Comparison of ENCODE assay signal across 27 mouse cellular contexts in genomic region chr13:116087140-116087539, GRCm38 (mm10).
A peak's percentile ranks its signal among the peaks of the same experiment; 100 is the strongest.
DNase-seq lines count a peak whose midpoint lies in the region; ATAC-seq and TF ChIP-seq lines count a peak whose summit lies in the region.
"Had no signal": no experiment of that assay in that cellular context is flagged by ENCODE, and none has a peak within 500 bp of the region (broad histone marks: within the 10 kb centered on the region; RNA-seq: fewer than 3 reads in every experiment).

No protein-coding gene starts in this region.

- H3K4me1 ChIP-seq in midbrain, embryonic 13.5 days (replicated peaks) = no peaks in the 10 kb centered on the region
- H3K4me1 ChIP-seq in midbrain, embryonic 14.5 days (ENCODE audit: control insufficient read depth, insufficient read depth, low read length) = no peaks in the 10 kb centered on the region
- H3K4me1 ChIP-seq in forebrain, embryonic 14.5 days (ENCODE audit: control insufficient read depth, insufficient read depth, low read length) = no peaks in the 10 kb centered on the region
- no peaks in the 10 kb centered on the region for H3K4me1 ChIP-seq in hindbrain, embryonic 12.5 days
- no peaks in the 10 kb centered on the region for H3K4me1 ChIP-seq in hindbrain, postnatal 0 days (ENCODE audit: insufficient read depth, low read length)
- H3K4me1 ChIP-seq: embryonic facial prominence, embryonic 10.5 days; embryonic facial prominence, embryonic 15.5 days; heart, embryonic 12.5 days; kidney, embryonic 15.5 days; limb, embryonic 12.5 days; lung, embryonic 15.5 days; midbrain, embryonic 10.5 days had no signal

- DNase-seq in midbrain, embryonic 14.5 days = no peak
- no peak for DNase-seq in forebrain, embryonic 14.5 days (ENCODE audit: low spot score)
- no peak for DNase-seq in hindbrain, postnatal 0 days (ENCODE audit: low spot score)
- no peak for DNase-seq in ovary, adult 18-20 months (ENCODE audit: low spot score)
- no peak for DNase-seq in frontal cortex, postnatal 25 days (ENCODE audit: low spot score in 2 of 2)
- DNase-seq: adrenal gland, adult 8-10 months; B cell, adult 2 months; cerebellum, adult 8-10 months; cerebellum, postnatal 25 days; gastrocnemius, adult 2 months; heart, adult 2 months; heart, postnatal 4 days; kidney, adult 18-20 months; kidney, postnatal 25 days; thymus, adult 2 months; thymus, postnatal 36 days had no signal

- no peaks in the 10 kb centered on the region for H3K27me3 ChIP-seq in midbrain, embryonic 13.5 days
- no peaks in the 10 kb centered on the region for H3K27me3 ChIP-seq in midbrain, embryonic 14.5 days (ENCODE audit: control insufficient read depth, insufficient read depth, low read length)
- no peaks in the 10 kb centered on the region for H3K27me3 ChIP-seq in forebrain, embryonic 14.5 days (replicated peaks; ENCODE audit: control insufficient read depth, insufficient read depth, low read length)
- H3K27me3 ChIP-seq in hindbrain, embryonic 12.5 days = no peaks in the 10 kb centered on the region
- H3K27me3 ChIP-seq in hindbrain, postnatal 0 days (ENCODE audit: insufficient read depth, low read length) = no peaks in the 10 kb centered on the region
- H3K27me3 ChIP-seq: embryonic facial prominence, embryonic 15.5 days; heart, embryonic 12.5 days; kidney, embryonic 15.5 days; limb, embryonic 12.5 days; lung, embryonic 15.5 days had no signal

- no peak overlapping the region for H3K9ac ChIP-seq in midbrain, embryonic 13.5 days (replicated peaks)
- no peak overlapping the region for H3K9ac ChIP-seq in midbrain, embryonic 14.5 days (replicated peaks; ENCODE audit: low read length)
- no peak overlapping the region for H3K9ac ChIP-seq in forebrain, embryonic 14.5 days (ENCODE audit: low read length)
- no peak overlapping the region for H3K9ac ChIP-seq in hindbrain, embryonic 12.5 days
- no peak overlapping the region for H3K9ac ChIP-seq in hindbrain, postnatal 0 days (replicated peaks; ENCODE audit: low read length)
- H3K9ac ChIP-seq: embryonic facial prominence, embryonic 15.5 days; heart, embryonic 12.5 days; kidney, embryonic 15.5 days; limb, embryonic 12.5 days; lung, embryonic 15.5 days had no signal

- no peak overlapping the region for H3K4me3 ChIP-seq in midbrain, embryonic 13.5 days (replicated peaks)
- no peak overlapping the region for H3K4me3 ChIP-seq in midbrain, embryonic 14.5 days (replicated peaks; ENCODE audit: low read depth, low read length)
- no peak overlapping the region for H3K4me3 ChIP-seq in forebrain, embryonic 14.5 days (ENCODE audit: low read depth, low read length)
- no peak overlapping the region for H3K4me3 ChIP-seq in hindbrain, embryonic 12.5 days
- no peak overlapping the region for H3K4me3 ChIP-seq in hindbrain, postnatal 0 days (ENCODE audit: low read length)
- H3K4me3 ChIP-seq: embryonic facial prominence, embryonic 10.5 days; embryonic facial prominence, embryonic 15.5 days; gastrocnemius, adult 2 months; heart, adult 2 months; heart, embryonic 12.5 days; kidney, embryonic 15.5 days; left cerebral cortex, adult 2 months; limb, embryonic 12.5 days; lung, embryonic 15.5 days; midbrain, embryonic 10.5 days had no signal

- WGBS in midbrain, embryonic 13.5 days = 58% methylated on average over 1 of the region's 1 CpGs
- WGBS in midbrain, embryonic 14.5 days = 61% methylated on average over 1 of the region's 1 CpGs
- 6% methylated on average over 1 of the region's 1 CpGs for WGBS in forebrain, embryonic 14.5 days
- WGBS in hindbrain, embryonic 12.5 days = 74% methylated on average over 1 of the region's 1 CpGs
- 49% methylated on average over 1 of the region's 1 CpGs for WGBS in hindbrain, postnatal 0 days

- peak; percentile 45 for ATAC-seq in midbrain, embryonic 13.5 days
- no peak for ATAC-seq in midbrain, embryonic 14.5 days (ENCODE audit: low FRiP score, low TSS enrichment)
- peak; percentile 56 for ATAC-seq in forebrain, embryonic 14.5 days
- peak; percentile 63 for ATAC-seq in hindbrain, embryonic 12.5 days (ENCODE audit: low FRiP score)
- peak; percentile 5; the same call in 1 of the 2 replicates for ATAC-seq in hindbrain, postnatal 0 days
- ATAC-seq: activated CD4-positive, CD25-positive, alpha-beta regulatory T cell, adult 4 months had no signal

- no peaks in the 10 kb centered on the region for H3K36me3 ChIP-seq in midbrain, embryonic 13.5 days
- H3K36me3 ChIP-seq in midbrain, embryonic 14.5 days (ENCODE audit: control insufficient read depth, insufficient read depth, low read length) = no peaks in the 10 kb centered on the region
- H3K36me3 ChIP-seq in forebrain, embryonic 14.5 days (ENCODE audit: control insufficient read depth, insufficient read depth, low read length) = no peaks in the 10 kb centered on the region
- H3K36me3 ChIP-seq in hindbrain, embryonic 12.5 days = no peaks in the 10 kb centered on the region
- H3K36me3 ChIP-seq in hindbrain, postnatal 0 days (ENCODE audit: insufficient read depth, low read length) = no peaks in the 10 kb centered on the region
- H3K36me3 ChIP-seq: embryonic facial prominence, embryonic 10.5 days; embryonic facial prominence, embryonic 15.5 days; heart, embryonic 12.5 days; kidney, embryonic 15.5 days; limb, embryonic 12.5 days; lung, embryonic 15.5 days; midbrain, embryonic 10.5 days had no signal

- H3K4me2 ChIP-seq in midbrain, embryonic 13.5 days (replicated peaks) = no peak overlapping the region
- no peak overlapping the region for H3K4me2 ChIP-seq in midbrain, embryonic 14.5 days (ENCODE audit: low read length)
- no peak overlapping the region for H3K4me2 ChIP-seq in forebrain, embryonic 14.5 days (ENCODE audit: low read length)
- H3K4me2 ChIP-seq in hindbrain, embryonic 12.5 days (replicated peaks) = no peak overlapping the region
- no peak overlapping the region for H3K4me2 ChIP-seq in hindbrain, postnatal 0 days (ENCODE audit: low read depth, low read length)
- H3K4me2 ChIP-seq: embryonic facial prominence, embryonic 15.5 days; heart, embryonic 12.5 days; kidney, embryonic 15.5 days; limb, embryonic 12.5 days; lung, embryonic 15.5 days had no signal

- no peaks in the 10 kb centered on the region for H3K9me3 ChIP-seq in midbrain, embryonic 13.5 days
- H3K9me3 ChIP-seq in midbrain, embryonic 14.5 days (ENCODE audit: control insufficient read depth, low read length) = no peaks in the 10 kb centered on the region
- H3K9me3 ChIP-seq in forebrain, embryonic 14.5 days (replicated peaks; ENCODE audit: control insufficient read depth, low read length) = no peaks in the 10 kb centered on the region
- H3K9me3 ChIP-seq in hindbrain, embryonic 12.5 days (replicated peaks) = no peaks in the 10 kb centered on the region
- no peaks in the 10 kb centered on the region for H3K9me3 ChIP-seq in hindbrain, postnatal 0 days (ENCODE audit: low read length)
- H3K9me3 ChIP-seq: embryonic facial prominence, embryonic 10.5 days; embryonic facial prominence, embryonic 15.5 days; heart, embryonic 12.5 days; kidney, embryonic 15.5 days; limb, embryonic 12.5 days; lung, embryonic 15.5 days; midbrain, embryonic 10.5 days had no signal

- H3K27ac ChIP-seq in midbrain, embryonic 13.5 days = no peak overlapping the region
- no peak overlapping the region for H3K27ac ChIP-seq in midbrain, embryonic 14.5 days (replicated peaks; ENCODE audit: low read depth, low read length)
- no peak overlapping the region for H3K27ac ChIP-seq in forebrain, embryonic 14.5 days (ENCODE audit: low read depth, low read length)
- no peak overlapping the region for H3K27ac ChIP-seq in hindbrain, embryonic 12.5 days
- H3K27ac ChIP-seq in hindbrain, postnatal 0 days = no peak overlapping the region
- H3K27ac ChIP-seq: embryonic facial prominence, embryonic 10.5 days; embryonic facial prominence, embryonic 15.5 days; gastrocnemius, adult 2 months; heart, adult 2 months; kidney, embryonic 15.5 days; left cerebral cortex, adult 2 months; limb, embryonic 12.5 days; lung, embryonic 15.5 days; midbrain, embryonic 10.5 days had no signal

- TF ChIP-seq CTCF in hindbrain, postnatal 0 days (IDR thresholded peaks at IDR 0.05; ENCODE audit: low read depth) = no peak
